ENCODE assay signal across 8 mouse cellular contexts in the genomic region with DNA sequence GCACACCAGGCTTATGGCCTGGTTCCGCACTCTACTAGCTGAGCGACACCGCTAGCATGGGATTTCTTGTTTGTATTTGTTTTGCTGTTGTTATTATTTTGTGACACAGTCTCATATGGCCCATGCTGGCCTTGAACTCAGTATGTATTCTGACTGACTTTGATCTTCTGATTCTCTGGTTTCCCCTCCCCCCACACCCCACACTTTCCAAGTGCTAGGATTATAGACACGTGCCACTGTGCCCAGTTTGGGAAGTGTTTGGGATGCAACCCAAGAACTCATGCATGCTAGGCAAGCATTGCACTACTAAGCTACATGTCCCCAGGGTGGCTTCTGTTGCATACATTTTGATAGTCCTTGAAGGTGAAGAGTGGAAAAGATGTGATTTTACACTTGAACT. TPM values are rescaled to one million over a fixed set of nuclear protein-coding genes. Genes with fewer than 3 reads are reported as not detected.
A peak's percentile ranks its signal among the peaks of the same experiment; 100 is the strongest.
DNase-seq lines count a peak whose midpoint lies in the region; TF ChIP-seq lines count a peak whose summit lies in the region.

No protein-coding gene starts in this region.

- TF ChIP-seq CTCF in layer of hippocampus, adult 2 months (conservative IDR thresholded peaks at IDR 0.05) = no peak

- intact Hi-C loops in heart, postnatal 10 days (cut with DNase I) = loop anchor here (2.0 to 5.0 kb wide), 2 partner anchors 40 to 127 kb away; a partner anchor contains a TSS
- intact Hi-C loops in left cerebral cortex, postnatal 25 days (cut with DNase I) = no loop called here

- H3K4me3 ChIP-seq in layer of hippocampus, adult 2 months = peak overlapping the region; percentile 80; the same call in 1 of the 2 replicates

- no peak for DNase-seq in layer of hippocampus, adult 2 months (ENCODE audit: low spot score in 2 of 2)
- DNase-seq in layer of hippocampus, adult 18-20 months (ENCODE audit: low spot score in 2 of 2) = no peak
- DNase-seq in cerebellum, postnatal 25 days = peak; percentile 9 to 11
- DNase-seq in heart, postnatal 10 days = peak; percentile 59 to 60
- peak; percentile 3 for DNase-seq in lung, postnatal 36 days
- no peak for DNase-seq in layer of hippocampus, postnatal 10 days (ENCODE audit: low spot score in 2 of 2)
- DNase-seq in left cerebral cortex, postnatal 25 days (ENCODE audit: low spot score in 2 of 2) = no peak
- DNase-seq in c-Kit-positive CD71-positive TER-119-positive erythroid progenitor cells, embryonic 14.5 days (ENCODE audit: low spot score) = no peak

- peak overlapping the region; percentile 88; the same call in 1 of the 2 replicates for H3K27ac ChIP-seq in layer of hippocampus, adult 2 months

RNA-seq across cellular contexts. Expression of a gene that starts 1.4 kb away (rescaled TPM):
- 10 to 100 TPM; 22.4 to 24.2 TPM for total RNA-seq in layer of hippocampus, adult 2 months (2021)
- total RNA-seq in layer of hippocampus, adult 18-20 months (2021) = 10 to 100 TPM; 23.7 to 29.4 TPM
- total RNA-seq in heart, postnatal 10 days (2021) = 100 to 1,000 TPM in 1 of 2 experiments, 10 to 100 TPM in 1; 95.1 to 123 TPM
- total RNA-seq in layer of hippocampus, postnatal 10 days (2021) = 10 to 100 TPM; 32.3 to 36.5 TPM
- 10 to 100 TPM; 24.2 to 24.5 TPM for total RNA-seq in left cerebral cortex, postnatal 25 days (2021)

Comparison
In these comparisons a context has a peak if more than half of its experiments do, and no peak if none do; other contexts are left out.
1. DNase-seq: peak in cerebellum, postnatal 25 days (2 of 2), heart, postnatal 10 days (2 of 2) and lung, postnatal 36 days (single experiment); none in layer of hippocampus, adult 2 months (0 of 2), layer of hippocampus, adult 18-20 months (0 of 2), layer of hippocampus, postnatal 10 days (0 of 2), left cerebral cortex, postnatal 25 days (0 of 2) and c-Kit-positive CD71-positive TER-119-positive erythroid progenitor cells, embryonic 14.5 days (single experiment).